Mouse (Mus musculus): ENCODE results near the gene Oas1a. TPM values are rescaled to one million over a fixed set of nuclear protein-coding genes. Genes with fewer than 3 reads are reported as not detected.
"Not testable (repeated sequence)": the region's sequence is repeated elsewhere in the genome, so short reads cannot be mapped to it uniquely, and the experiment has no call there.

Gene Oas1a
- 6.0 and 7.2 TPM in 2 replicates for polyA plus RNA-seq (2012; rRNA removed)

DNA sequence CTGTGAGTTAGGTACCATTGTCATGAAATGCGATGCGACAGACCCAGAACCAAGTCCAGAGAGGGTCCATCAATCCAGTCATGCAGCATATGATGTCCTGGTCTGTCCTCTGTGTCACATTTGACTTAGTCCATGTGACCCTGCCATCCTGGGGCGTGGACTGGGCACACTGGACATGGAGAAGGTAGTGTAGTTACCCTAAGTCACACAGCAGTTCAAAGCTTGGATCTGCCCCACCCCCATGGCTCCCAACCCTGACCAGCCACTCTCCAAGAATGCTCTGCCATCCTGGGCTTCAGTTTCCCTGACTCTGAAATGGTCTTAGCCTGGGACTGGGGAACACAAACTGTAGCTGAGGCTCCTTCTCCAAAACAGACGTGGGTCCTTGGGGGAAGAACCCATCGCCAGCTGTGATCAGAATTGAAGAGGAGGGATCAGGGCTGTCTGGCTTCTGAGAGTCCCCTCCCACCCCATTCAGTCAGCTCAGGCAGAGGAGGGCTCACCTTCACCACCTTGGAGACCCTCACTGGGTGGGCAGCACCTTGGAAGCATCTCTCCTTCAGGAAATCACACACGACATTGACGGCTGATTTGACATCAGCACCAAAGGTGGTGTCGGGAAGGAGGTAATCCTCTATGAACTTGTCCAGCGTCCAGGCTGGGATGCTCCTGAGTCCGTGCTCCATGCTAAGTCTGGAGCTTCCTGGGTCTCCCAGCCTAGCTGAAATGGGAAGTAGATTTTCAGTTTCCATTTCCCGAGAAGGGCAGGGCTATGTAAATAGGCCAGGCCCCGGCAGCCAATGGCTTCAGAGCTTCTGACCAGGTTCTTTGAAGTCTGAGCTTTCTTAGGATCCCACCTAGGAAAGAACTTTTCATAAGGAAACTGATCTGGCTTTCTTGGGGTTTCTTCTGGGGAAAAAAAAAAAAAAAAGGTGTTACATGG, at the start of gene Oas1a:
Gene Oas1a (minus strand): TSS at position 731 of the 943 bp plus-strand sequence.
- H3K4me3 ChIP-seq (replicated peaks; ENCODE audit: extremely low read depth, low read depth, low read length): peak within 1 kb of the TSS; percentile 25
- WGBS: 27% methylated on average over 9 of the region's 12 CpGs
- not testable (repeated sequence) for H3K4me1 ChIP-seq (ENCODE audit: control insufficient read depth, insufficient read depth, low read length); DNase-seq

- H3K4me3 ChIP-seq (replicated peaks; ENCODE audit: extremely low read depth, low read depth, low read length): no peak overlapping the region
- no peaks in the 10 kb centered on the region for H3K4me1 ChIP-seq (ENCODE audit: control insufficient read depth, insufficient read depth, low read length)
- DNase-seq: no peak
- WGBS: 21% methylated on average over 5 of the region's 5 CpGs
- TF ChIP-seq POLR2A (IDR thresholded peaks at IDR 0.05; ENCODE audit: borderline replicate concordance, extremely low read depth, low read depth, low read length): no peak
- peak; percentile 62 for TF ChIP-seq CTCF (IDR thresholded peaks at IDR 0.05; ENCODE audit: insufficient read depth, low read length)
These were observed 46.7 kb upstream of the Oas1a start for GRCm38 (mm10) chr5:120953974-120954373.

DNA sequence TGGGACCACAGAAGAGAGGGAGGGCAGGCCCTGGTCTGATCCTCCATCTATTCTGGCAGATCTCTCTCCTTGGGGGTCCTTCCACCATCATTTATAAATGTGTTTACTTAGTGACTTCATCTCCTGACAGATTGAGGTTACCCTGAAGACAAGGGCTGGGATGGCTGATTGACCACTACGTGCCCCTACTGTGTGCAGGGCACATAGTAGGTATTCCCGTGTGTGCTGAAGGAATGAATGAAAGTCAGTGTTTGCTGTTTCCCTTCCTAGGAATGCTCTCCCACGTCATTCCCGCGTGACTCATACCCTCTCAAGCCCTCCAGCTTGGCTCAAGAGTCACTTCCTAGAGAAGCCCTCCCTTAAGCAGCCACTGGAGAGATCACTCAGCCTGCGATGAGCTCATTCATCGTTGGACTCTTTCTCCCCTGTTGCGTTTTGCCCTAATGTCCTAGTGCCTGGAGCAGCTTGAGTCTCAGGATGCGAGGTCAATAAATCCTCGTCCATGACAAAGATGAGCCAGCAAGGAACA, 45.0 kb upstream of the Oas1a start:
- DNase-seq: no peak
- TF ChIP-seq CTCF (IDR thresholded peaks at IDR 0.05; ENCODE audit: insufficient read depth, low read length) (no peak), POLR2A (IDR thresholded peaks at IDR 0.05; ENCODE audit: borderline replicate concordance, extremely low read depth, low read depth, low read length) (no peak)
- Histone ChIP-seq H3K4me3 (replicated peaks; ENCODE audit: extremely low read depth, low read depth, low read length) (no peak overlapping the region), H3K4me1 (ENCODE audit: control insufficient read depth, insufficient read depth, low read length) (no peaks in the 10 kb centered on the region)
- WGBS: 58% methylated on average over 10 of the region's 10 CpGs

GRCm38 (mm10) chr5:120942076-120942475, 34.8 kb upstream of the Oas1a start:
- DNase-seq: no peak
- 60% methylated on average over 10 of the region's 10 CpGs for WGBS
- TF ChIP-seq CTCF (IDR thresholded peaks at IDR 0.05; ENCODE audit: insufficient read depth, low read length): no peak
- no peak overlapping the region for H3K4me3 ChIP-seq (replicated peaks; ENCODE audit: extremely low read depth, low read depth, low read length)
- H3K4me1 ChIP-seq (ENCODE audit: control insufficient read depth, insufficient read depth, low read length): no peaks in the 10 kb centered on the region

DNA sequence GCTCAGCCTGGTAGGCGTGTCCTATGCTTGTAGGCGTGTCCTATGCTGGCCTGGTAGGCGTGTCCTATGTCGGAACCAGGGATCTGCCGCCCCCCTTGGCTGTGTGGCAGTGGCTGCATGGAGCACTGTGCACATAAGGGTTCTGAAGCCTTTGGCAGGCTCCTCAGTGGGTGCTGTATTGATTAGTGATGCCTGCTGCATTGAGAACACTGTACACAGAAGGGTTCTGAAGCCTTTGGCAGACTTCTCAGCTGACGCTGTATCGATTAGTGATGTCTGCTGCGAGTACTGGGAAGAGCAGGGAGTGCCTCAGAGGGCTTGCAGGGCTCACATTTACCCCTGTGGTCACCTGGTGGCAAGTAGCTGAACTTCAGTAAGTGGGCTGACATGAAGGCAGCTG, 31.3 kb upstream of the Oas1a start:
- DNase-seq: no peak
- Histone ChIP-seq H3K4me3 (replicated peaks; ENCODE audit: extremely low read depth, low read depth, low read length) (no peak overlapping the region), H3K4me1 (ENCODE audit: control insufficient read depth, insufficient read depth, low read length) (no peaks in the 10 kb centered on the region)
- WGBS: 41% methylated on average over 8 of the region's 8 CpGs
- TF ChIP-seq POLR2A (IDR thresholded peaks at IDR 0.05; ENCODE audit: borderline replicate concordance, extremely low read depth, low read depth, low read length) (no peak), CTCF (IDR thresholded peaks at IDR 0.05; ENCODE audit: insufficient read depth, low read length) (no peak)

- Histone ChIP-seq H3K4me1 (ENCODE audit: control insufficient read depth, insufficient read depth, low read length) (no peaks in the 10 kb centered on the region), H3K4me3 (replicated peaks; ENCODE audit: extremely low read depth, low read depth, low read length) (no peak overlapping the region)
- WGBS: 70% methylated on average over 4 of the region's 4 CpGs
- DNase-seq: no peak
- TF ChIP-seq POLR2A (IDR thresholded peaks at IDR 0.05; ENCODE audit: borderline replicate concordance, extremely low read depth, low read depth, low read length): no peak
- TF ChIP-seq CTCF (IDR thresholded peaks at IDR 0.05; ENCODE audit: insufficient read depth, low read length): no peak
These were observed 30.5 kb upstream of the Oas1a start for GRCm38 (mm10) chr5:120937841-120938240.

DNA sequence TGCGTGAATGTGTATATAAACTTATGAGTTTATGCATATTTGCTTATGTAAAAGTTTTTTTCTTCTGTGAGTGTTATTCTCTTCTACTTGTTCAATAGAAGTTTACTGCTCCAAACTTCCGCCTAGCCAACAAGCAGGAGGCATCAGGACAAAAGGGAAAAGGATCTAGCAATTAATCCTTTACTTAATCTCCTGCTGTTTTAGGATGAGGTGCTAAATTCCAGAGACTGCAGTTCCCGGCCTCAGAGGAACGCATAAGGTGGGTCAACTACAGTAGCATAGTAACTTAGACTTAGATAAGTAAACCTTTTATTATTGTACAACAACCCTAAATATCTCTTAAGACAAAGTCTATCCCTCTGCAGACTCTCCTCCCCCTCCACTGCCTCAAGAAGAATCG, 26.6 kb upstream of the Oas1a start:
- WGBS: 29% methylated on average over 5 of the region's 5 CpGs
- DNase-seq: no peak
- no peaks in the 10 kb centered on the region for H3K4me1 ChIP-seq (ENCODE audit: control insufficient read depth, insufficient read depth, low read length)
- H3K4me3 ChIP-seq (replicated peaks; ENCODE audit: extremely low read depth, low read depth, low read length): no peak overlapping the region
- no peak for TF ChIP-seq POLR2A (IDR thresholded peaks at IDR 0.05; ENCODE audit: borderline replicate concordance, extremely low read depth, low read depth, low read length)
- no peak for TF ChIP-seq CTCF (IDR thresholded peaks at IDR 0.05; ENCODE audit: insufficient read depth, low read length)

DNA sequence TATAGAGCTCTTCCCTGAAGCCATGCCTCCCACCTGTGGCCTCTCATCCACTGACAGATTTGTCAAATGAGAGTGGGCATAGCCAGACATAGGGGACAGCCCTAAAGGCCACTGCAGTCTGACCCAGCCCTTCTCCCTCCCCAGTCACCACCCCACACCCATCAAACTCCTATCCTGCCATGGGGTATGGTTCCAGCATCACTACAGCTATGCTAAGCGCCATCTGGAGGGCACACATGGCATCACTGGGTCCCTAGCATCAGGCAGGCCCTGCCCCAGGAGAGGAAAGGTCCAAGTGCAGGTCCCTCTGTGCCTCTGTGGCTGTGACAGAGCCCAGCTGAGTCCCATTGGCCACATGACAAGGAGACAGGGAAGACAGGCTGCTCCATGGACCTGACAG, 19.7 kb upstream of the Oas1a start:
- H3K4me1 ChIP-seq (ENCODE audit: control insufficient read depth, insufficient read depth, low read length): no peaks in the 10 kb centered on the region
- TF ChIP-seq POLR2A (IDR thresholded peaks at IDR 0.05; ENCODE audit: borderline replicate concordance, extremely low read depth, low read depth, low read length) (no peak), CTCF (IDR thresholded peaks at IDR 0.05; ENCODE audit: insufficient read depth, low read length) (peak; percentile 11; the same call in 1 of the 2 replicates)
- H3K4me3 ChIP-seq (replicated peaks; ENCODE audit: extremely low read depth, low read depth, low read length): no peak overlapping the region
- no peak for DNase-seq
- 3% methylated on average over 1 of the region's 1 CpGs for WGBS

DNA sequence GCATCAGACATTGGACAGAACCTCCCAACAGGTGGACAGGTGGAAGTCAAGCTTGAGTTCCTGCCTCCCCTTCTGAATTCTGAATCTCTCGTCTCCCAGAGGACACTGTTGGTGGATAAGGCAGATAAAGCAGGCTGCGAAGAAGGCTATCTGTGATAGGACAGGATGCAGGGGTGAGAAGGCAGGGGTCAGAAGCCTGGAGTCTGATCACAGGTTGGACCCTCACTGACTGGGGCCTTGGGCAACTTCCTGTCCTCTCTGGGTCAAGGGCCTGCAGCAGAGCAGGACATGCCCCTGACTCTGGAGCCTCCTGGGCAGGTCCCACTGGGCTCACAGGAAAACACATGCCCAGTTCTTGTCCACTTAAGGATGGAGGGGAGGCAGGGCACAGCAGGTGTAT, 19.0 kb upstream of the Oas1a start:
- 44% methylated on average over 2 of the region's 2 CpGs for WGBS
- not testable (repeated sequence) for H3K4me3 ChIP-seq (replicated peaks; ENCODE audit: extremely low read depth, low read depth, low read length); DNase-seq; H3K4me1 ChIP-seq (ENCODE audit: control insufficient read depth, insufficient read depth, low read length)

DNA sequence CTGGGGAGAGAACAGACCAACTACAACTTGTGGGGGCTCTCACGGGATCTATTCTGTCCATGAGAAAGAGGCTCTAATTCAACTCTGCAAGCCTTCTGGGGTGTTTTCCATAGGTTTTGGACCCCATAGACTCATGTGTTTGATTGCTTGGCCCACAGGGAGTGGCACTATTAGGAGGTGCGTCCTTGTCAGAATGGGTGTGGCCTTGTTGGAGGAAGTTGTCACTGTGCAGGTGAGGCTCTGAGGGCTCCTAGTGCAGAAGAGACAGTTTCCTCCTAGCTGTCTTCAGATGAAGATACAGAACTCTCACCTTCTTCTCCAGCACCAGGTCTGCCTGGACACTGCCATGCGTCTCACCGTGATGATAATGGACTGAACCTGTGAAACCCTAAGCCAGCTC, 17.2 kb upstream of the Oas1a start:
- H3K4me1 ChIP-seq (ENCODE audit: control insufficient read depth, insufficient read depth, low read length); H3K4me3 ChIP-seq (replicated peaks; ENCODE audit: extremely low read depth, low read depth, low read length); DNase-seq: not testable (repeated sequence)
- 58% methylated on average over 4 of the region's 4 CpGs for WGBS
